Mouse (Mus musculus) large intestine, adult 2 months (tissue): ENCODE measurements around the gene Ttbk2. TPM values are rescaled to one million over a fixed set of nuclear protein-coding genes. Genes with fewer than 3 reads are reported as not detected.

ENCODE experiments used
- DNase-seq: peaks from one replicate; pipeline ENCODE4 v3.0.0-alpha.2; 2012; ENCODE audit warnings: low read depth, low spot score
- WGBS: fragments of 180-500 bp; shearing (Covaris S2); methylation state at CpG from one replicate; pipeline ENCODE4 v1.1.7; 2018; 5-methylcytosine and 5-hydroxymethylcytosine counted together
- polyA plus RNA-seq: library from polyadenylated mRNA; depleted of rRNA; stranded (reverse); fragments of >200 nt; gene quantifications from 2 replicates; pipeline ENCODE4 v1.2.3, GENCODE M21; 2012; rRNA removed

Gene Ttbk2
- polyA plus RNA-seq = 0.58 and 1.3 TPM in 2 replicates

DNA sequence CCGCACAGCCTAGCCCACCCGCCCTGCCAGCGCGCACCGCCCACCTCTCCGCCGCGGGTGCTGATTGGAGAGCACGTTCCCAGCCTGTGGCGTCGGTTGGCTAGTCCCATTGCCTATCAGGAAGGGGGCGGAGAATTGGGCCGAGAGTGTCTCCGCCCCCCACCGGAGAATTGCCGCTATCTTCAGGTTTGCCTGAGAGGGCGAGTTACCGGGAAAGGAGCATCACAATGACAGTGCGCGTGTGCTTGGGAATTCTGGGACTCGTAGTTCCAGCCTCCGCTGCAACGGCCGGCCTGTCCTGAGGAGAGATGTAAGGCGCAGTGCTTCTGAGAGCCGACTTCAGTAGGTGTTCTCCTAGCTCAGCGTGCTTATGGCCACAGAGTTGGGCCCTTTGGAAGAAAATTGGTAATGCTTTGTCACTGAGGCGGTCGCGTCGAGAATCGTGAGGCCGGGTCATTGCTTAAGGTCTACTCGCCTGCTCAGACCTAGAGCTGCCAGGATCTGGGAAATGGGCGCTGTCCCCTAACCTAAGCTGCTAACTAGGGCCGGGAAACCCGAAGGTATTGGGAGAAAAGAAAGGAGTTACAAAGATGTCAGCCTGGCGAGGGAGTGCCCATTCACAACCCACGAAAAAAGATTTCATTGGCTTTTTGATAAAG is at the start of gene Ttbk2:
Ttbk2 (minus strand) TSS at position 181 of the 659 bp plus-strand sequence.
- DNase-seq = peak; percentile 90
- WGBS = 2% methylated on average over 39 of the region's 39 CpGs

DNA sequence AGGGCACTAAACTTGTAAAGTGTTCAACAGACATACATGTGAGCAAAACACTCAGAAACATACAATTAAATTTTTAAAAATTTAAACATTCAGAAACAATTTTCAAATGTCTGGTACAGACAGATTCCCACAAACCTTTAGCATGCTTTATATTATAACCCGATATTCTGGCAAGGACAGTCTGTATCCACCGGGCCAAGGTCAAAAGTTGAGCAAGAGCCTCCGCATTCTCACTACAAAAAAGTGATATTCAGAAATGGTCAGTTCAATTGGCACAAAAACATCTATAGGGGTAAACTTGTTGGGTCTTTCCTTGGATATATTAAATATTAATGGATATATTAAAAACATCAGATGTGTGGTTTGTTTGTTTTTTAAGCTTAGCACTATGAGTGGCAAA is 46.0 kb upstream of the Ttbk2 start:
- DNase-seq = no peak
- 96% methylated on average over 3 of the region's 3 CpGs for WGBS

- no peak for DNase-seq
- WGBS = 81% methylated on average over 5 of the region's 5 CpGs
Observed at GRCm38 (mm10) chr2:120887601-120888000, 37.2 kb upstream of the Ttbk2 start.

DNA sequence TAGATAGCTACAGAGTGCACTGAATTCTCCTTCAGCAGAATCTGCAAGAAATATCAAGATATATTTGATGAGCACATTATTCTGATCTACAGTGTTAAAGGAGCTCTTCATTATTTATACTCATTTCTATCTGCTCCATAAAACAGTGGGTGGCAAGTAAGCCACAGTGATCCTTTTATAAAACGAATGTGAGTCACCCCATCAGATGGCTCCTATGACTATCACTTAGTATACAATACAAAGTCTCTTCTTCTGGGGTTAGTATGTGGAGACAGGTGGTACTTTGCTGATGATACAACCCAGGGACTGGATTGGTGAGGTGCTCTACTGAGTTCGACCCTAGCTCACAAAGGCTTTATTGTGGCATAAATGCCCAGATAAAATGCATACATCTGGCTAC is 22.8 kb upstream of the Ttbk2 start:
- DNase-seq = no peak
- 66% methylated on average over 2 of the region's 2 CpGs for WGBS

- 58% methylated on average over 9 of the region's 9 CpGs for WGBS
- DNase-seq = peak; percentile 28
Observed at GRCm38 (mm10) chr2:120871447-120872336, 21.3 kb upstream of the Ttbk2 start.

DNA sequence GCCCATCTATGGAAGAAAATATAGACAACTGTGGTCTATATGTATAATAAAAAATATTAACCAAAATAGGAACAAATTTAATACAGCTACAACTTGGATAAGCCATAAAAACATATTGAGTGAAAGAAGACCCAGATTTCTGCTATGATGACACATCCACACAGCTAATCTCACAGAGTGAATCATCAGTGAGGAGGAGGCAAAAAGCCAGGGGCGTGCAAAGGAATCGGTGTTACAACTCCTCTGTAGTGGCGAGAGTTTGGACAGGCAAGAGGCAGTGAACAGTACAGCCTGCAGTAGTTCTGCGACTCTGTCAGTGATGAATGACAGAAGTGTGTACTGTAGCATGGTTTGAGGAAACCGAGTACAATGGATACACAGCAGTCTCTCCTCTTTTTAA is 16.9 kb upstream of the Ttbk2 start:
- 71% methylated on average over 5 of the region's 5 CpGs for WGBS
- DNase-seq = no peak

- DNase-seq = no peak
- WGBS = 12% methylated on average over 1 of the region's 1 CpGs
Observed at GRCm38 (mm10) chr2:120866561-120866960, 16.2 kb upstream of the Ttbk2 start.

- DNase-seq = no peak
- WGBS = 96% methylated on average over 1 of the region's 1 CpGs
Observed at GRCm38 (mm10) chr2:120863389-120863788, 13.0 kb upstream of the Ttbk2 start.

- 61% methylated on average over 1 of the region's 1 CpGs for WGBS
- no peak for DNase-seq
Observed at GRCm38 (mm10) chr2:120860699-120861098, 10.3 kb upstream of the Ttbk2 start.

- no peak for DNase-seq
- WGBS = 82% methylated on average over 3 of the region's 3 CpGs
Observed at GRCm38 (mm10) chr2:120858131-120858530, 7.7 kb upstream of the Ttbk2 start.

GRCm38 (mm10) chr2:120853151-120853550 is 2.7 kb upstream of the Ttbk2 start:
- DNase-seq = no peak
- 47% methylated on average over 3 of the region's 3 CpGs for WGBS

DNA sequence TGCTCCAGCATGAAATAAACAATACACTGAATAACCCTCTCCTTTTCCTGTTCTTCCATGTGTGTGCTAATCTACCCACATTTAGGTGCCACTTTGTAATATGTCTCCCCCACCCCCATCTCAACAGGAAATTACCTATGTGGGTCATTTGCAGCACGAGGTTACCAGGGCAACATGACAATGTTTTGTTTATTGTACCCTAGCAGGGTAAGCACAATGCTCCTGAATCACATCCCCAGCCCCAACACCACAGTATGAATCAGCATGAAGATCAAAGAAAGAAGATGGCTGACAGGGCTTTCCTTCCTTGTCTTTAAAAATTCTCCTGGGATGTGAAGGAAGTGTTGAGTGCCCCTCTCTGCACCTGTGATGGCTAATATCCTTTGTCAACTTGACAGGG is 2.2 kb upstream of the Ttbk2 start:
- DNase-seq = no peak
- WGBS = 3% methylated on average over 1 of the region's 1 CpGs

- WGBS = 1% methylated on average over 70 of the region's 71 CpGs
- DNase-seq = no peak
Observed at GRCm38 (mm10) chr2:120849449-120850423, 668 bp downstream of the Ttbk2 start, which contains the start of gene Cdan1. Gene Cdan1 (minus strand): TSS chr2:120850128.

- WGBS = 100% methylated on average over 1 of the region's 1 CpGs
- DNase-seq = no peak
Observed at GRCm38 (mm10) chr2:120845280-120845679, 5.1 kb downstream of the Ttbk2 start.

DNA sequence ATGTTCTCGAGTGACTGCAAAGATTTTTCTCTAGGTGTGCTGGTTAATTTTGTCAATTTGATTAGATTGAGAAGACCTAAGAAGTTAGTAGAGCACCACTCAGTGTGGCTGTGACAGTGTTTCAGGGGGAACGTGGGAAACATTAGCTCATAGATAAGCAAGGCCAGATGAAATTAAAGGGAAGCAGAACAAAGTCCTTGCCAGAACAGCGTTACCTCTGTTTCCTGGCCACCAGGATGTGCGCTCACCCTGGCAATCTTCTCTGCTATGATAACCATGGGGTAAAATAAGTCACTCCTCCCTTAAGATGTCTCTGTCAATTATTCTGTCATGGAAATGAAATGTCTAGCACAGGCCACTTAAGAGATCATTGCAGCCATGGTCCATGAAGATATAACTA is 6.4 kb downstream of the Ttbk2 start:
- no peak for DNase-seq
- 68% methylated on average over 4 of the region's 4 CpGs for WGBS

- WGBS = 94% methylated on average over 1 of the region's 1 CpGs
- no peak for DNase-seq
Observed at GRCm38 (mm10) chr2:120841211-120841610, 9.2 kb downstream of the Ttbk2 start.

DNA sequence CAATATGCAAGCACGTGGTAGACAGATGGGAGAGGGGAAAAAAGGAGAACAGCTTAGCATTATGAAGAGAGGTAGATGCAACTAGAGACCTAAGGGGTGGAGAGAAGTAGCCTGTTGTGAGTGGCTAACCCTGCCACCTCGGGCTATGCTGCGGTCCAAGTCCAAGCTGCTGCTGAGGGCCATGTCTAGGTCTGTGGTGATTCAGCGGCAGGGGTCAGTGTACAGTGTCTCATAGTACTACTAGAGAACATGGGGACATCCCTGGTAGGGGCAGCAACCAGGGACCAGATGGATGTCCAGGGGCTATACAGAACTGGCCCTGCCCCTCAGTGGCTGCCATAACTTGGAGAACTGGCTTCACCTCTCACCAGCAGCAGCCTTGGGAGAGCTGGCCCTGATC is 15.2 kb downstream of the Ttbk2 start:
- WGBS = 95% methylated on average over 4 of the region's 4 CpGs
- DNase-seq = no peak

DNA sequence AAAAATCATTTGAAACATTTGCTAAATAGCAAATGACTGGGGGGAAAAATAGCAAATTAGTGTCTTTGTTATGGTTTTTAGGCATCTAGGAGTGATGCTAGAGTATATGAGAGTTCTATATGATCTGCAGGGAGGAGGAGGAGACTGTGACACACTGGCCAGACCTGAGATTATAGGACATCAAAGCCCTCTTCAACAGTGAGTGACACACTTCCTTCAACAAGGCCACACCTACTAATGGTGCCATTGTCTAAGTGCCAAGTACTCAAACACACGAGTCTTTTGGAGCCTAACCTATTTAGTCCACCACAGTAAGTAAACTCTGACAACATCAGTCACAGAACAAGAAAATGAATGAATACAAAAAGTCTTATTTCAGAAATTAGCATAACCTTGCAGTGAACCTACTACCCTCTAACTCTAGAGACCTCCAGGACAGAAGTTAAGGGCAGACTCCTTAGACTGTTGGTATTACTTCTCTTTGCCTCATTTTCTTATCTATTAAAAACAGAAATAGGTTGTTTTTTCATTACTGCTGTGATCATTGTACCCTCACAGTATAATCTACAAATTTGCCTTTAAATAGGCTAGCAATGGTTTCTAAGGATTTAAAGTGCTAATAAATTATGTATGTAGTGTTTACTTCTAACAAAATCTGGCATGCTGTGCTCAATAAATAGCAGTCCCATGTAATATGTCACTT is 23.3 kb downstream of the Ttbk2 start:
- WGBS = 7% methylated on average over 1 of the region's 1 CpGs
- no peak for DNase-seq

DNA sequence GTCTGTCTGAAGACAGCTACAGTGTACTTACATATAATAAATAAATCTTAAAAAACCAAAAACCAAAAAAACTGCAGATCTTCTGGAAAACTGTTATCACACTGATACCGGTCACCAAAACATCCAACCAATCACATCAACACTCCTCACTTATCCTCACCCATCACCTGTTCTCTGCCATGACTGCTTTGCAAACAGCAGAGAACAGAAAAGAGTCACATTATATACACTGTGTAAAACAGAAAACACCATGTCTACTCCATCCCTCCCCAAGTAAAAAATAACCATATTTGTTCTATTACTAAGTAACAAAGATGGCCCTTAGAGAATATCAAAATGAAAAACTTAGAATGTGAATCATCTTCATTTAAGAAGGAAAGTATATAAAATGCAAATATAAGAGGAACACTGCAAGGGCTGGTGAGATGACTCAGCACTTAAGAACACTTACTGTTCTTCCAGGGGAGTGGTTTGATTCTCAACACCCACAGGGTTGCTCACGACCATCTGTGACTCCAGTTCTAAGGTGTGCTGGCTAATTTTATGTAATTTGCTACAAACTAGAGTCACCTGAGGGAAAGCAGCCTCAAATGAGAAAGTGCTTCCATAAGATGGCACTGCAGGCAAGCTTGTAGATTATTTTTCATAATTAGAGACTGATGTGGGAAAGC is 80.0 kb downstream of the Ttbk2 start:
- DNase-seq = no peak
- WGBS = 69% methylated on average over 2 of the region's 2 CpGs
